Mouse (Mus musculus): Measurements from ENCODE around the gene Phactr1.

The Phactr1 gene

DNA sequence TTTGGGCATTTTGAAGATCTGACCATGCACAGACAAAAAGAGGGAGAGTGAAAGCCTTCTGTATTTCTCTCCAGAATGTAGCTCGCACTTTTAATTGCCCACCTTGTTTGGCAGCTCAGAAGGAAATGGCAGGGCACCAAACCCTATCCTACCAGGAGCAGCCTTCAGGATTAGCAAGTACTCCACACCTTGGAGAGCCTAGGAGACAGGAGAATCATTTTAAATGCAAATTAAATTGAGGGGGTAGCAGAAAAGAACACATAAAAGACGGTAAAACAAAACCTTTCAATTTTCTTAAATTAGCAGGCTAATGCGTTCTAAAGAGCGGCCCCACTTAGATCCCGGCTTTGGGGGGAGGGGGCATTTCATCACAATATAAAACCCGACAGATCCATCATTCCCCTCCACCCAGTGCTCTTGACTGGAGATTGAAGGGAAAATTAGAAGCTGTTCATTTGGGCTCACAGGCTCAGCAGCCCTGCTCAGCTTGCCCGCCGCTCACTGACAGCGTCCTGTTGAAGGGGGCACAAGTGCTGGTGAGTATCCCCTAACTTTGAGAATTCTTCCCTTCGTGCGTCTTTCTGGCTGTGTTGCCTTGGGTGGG lies at the start of gene Phactr1:
TSS of gene Phactr1 (plus strand) at position 233 of the 604 bp plus-strand sequence.
- no peak for DNase-seq

DNA sequence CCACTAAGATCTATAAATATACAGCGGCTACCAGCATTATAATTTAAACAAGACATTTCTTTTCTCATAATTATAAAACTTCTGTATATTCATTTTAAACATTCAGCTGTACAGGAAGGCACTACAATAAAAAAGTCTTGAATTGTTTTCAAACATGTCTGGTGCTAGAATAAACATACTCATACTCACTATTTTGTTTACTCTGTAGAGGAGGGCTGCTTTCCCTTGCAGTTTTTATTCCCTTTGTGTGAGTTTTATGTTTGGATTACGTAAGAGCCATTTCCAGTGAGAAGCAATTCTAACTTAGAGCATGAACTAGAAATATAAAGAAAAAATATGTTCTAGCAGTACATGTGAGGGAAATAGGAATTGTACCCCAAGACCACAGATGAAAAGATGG lies 45.5 kb upstream of the Phactr1 start:
- no peak for DNase-seq

DNA sequence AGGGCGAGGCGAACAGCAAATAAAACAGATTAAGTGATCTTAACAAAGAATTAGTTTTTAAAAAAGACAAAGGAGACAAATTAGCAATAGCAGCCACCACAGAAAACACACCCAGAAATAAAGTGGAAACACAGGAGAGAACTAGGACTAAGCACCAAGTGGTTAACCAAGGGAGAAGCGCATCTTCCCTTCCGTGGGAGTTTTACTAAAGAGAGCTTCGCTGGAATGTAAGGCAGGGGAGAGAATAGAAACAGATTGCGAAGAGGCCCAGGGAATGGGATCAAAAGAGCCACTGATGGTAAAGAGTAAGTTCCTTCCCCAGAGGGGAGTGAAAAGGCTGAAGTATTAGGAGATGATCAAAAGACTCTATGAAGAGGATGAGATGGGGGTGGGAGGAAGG lies 30.2 kb upstream of the Phactr1 start:
- no peak for DNase-seq

DNA sequence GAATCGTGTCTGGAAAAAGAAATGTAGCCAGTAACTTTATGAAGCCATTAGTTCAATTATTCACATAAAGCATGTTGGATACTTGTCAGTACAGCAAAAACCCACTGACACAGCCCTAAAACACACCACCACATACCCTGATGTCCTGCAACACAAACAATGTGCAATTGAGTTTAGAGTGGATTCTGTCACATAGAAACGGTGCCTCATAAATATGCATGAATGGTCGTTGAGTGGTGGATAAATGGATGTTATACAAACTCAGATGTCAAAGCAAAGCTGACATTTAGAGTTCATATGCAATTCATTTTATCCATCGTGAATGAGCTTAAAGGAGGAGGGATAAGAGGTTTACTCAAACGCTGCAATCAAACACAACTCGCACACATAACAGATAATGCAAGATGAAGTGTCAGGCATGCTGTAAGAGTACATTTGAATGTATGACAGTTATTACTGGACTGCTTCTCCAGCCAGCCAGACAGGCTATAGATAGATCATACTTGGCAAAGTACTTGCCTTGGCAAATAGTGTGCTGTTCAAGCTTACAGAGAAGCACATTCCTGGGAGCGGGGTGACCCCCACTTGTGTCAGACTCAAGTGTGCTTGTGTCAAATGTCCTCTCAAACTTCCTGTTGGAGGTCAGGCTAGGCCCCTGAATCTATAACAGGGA lies 23.6 kb upstream of the Phactr1 start:
- no peak for DNase-seq

DNA sequence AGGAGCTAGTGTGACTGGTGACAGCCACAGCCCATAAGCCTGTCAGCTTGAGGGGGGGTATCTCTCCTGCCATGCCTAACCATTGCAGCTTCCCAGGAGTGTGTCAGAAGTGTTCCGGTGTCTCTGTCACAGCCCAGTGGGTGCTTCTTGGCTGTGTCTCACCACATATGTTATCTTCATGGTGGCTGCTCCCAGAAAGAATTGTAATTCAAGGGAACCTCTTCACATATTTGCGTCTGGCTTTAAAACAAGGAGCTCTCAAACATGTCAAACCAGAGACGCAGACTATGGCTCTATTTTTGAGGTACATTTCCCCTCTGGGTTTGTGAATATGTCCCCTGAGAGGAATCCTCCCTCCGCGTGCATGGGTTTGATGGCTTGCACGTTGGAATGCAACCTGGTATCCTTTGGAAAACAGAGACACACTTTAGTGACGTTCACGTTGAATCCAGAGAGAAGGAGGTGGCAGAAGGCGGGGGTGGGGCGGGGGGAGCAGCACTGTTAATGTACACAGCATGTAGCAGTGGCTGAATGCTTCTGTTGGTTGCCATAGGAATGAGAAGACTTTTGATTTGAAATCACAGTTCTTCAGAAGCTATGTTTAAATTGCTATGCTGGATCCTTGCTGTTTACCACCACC lies 8.7 kb upstream of the Phactr1 start:
- DNase-seq: no peak

DNA sequence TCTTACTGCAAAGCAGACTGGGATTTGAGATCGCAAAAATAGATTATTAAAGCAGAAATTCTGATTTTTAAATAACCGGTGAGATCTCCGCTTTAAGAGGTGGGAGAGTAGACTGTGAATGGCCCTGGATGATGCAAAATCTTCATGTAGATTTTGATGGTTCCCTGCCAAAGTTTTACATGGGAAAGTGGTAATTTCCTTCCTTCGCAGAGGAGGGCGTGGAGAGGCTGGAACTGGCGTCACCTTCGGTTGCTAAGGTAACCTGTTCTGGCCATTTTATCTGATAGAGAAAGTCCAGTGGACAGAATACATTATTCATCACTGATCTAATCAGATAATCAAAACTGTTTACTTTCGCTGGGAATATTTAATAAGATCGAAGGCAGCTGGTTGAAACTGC lies 876 bp downstream of the Phactr1 start:
- DNase-seq: peak; percentile 40

DNA sequence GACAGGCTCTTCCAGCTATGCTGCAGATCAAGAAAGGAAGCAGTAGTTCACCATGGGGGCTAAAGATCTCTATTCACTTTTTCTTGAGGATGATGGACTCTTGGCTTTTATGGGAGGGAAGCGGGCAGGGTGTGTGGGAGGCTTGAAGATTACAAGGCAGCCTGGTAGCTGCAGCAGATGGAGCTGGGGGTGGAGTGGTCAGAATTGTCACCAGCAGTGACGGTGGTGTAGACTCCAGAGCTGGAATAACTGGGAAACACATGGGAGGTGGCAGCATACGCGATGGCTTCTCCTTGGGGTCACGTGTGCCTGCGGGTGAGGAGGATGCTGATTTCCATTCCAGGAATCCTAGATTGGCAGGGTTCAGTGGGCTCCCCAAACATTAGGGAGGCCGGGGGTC lies 3.8 kb downstream of the Phactr1 start:
- no peak for DNase-seq

DNA sequence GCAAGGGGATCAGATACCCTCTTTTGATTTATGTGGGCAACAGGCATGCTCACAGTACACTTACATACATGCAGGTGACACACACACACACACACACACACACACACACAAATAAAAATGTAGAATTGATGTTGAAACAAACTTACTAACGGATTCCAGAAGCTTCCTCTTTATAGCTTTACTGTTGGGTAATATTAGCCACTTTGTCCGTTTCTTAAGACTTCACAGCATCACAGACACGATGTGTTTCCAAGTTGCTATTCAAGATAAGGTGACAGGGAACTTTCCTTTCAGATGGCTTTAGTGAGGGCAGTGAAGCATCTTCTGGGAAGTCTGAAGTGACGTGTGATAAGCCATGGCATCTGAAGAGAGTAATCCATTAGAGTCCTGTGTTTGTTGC lies 11.8 kb downstream of the Phactr1 start:
- no peak for DNase-seq

DNA sequence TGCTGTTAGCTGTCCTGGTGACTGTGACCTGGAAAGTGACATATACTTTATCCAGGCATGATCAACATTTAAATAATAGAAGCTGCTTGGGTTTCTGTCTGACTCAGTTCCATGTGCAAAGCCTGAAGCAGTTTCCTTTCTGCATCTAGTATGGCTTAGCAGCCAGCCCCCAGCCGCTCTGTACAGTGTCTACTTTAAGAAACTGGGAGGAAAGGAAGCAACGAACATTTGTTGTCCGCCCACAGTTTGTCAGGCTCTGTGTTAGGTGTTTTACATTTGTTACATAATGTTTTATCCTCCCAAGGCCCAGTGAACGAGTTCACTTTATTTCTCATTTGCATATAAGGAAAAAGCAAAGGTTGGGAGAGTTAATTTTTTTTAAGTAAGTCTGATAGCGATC lies 16.2 kb downstream of the Phactr1 start:
- peak; percentile 21 for DNase-seq

DNA sequence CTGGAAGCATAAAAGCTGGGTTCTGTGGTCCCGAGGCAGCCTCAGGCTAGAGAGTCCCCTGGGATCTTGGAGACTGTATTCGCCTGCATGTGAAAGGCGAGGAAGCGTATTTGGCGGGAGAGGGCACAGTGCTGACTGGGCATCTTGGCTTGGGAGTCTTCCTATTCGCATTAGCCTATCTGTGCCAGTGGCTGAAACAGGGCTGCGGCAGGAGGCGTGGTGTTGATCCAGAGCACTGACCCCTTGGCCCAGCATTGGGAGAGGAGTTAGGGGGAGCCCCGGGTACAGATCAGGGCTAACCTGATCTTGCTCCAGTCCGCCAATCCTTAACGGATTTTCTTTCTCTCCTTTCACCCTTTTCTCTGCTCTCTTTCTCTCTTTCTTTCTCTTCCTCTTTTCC lies 28.7 kb downstream of the Phactr1 start:
- no peak for DNase-seq

DNA sequence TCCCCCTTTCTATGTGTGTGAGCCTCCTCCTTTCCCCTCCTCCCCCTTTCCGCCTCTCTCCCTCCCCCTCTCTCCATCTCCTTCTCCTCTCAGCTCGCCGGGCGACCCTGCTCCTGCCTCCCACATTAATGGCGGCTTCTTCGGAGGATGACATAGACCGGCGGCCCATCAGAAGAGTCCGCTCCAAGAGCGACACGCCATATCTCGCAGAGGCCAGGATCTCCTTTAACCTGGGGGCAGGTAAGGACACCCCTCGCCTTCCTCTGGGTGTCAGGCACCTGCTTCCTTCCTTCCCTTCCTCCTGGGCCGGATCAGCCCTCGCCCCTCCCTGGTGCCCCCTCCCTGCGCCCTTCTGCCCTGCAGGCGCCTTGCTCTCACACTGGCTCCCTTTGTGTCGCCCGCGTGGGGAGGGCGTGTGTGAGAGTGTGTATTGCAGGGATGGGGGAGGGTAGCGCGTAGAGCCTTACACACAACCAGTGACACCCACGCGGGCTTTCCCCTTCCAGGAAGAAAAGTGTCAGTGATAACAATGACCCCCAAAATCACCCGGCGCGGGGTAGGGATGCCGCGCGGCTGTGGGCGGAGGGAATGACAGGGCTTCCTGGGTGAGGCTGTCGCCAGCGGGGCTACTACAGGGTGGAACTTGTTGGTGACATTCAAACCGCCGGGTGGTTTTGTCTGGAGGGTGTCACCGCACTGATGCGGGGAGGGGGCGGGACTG lies 29.3 kb downstream of the Phactr1 start:
- no peak for DNase-seq

DNA sequence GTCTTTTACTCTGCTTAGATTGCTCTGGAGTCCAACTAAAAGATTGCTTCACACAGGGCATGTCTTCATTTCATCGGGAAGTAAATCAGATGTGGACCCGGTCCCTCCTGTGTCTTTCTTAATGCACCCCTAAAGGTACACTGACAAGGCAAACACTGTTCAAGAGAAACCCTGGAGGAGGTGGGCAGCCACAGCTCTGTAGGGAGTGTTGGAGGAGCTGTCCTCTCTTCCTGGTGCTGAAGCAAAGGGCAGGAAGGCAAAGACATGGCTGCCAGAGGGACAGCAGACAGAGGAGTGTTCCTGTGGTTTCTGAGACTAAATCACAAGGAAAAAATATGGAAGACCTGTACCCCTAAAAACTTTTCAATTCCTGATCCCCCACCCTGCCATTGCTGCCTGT lies 31.1 kb downstream of the Phactr1 start:
- DNase-seq: peak; percentile 31

DNA sequence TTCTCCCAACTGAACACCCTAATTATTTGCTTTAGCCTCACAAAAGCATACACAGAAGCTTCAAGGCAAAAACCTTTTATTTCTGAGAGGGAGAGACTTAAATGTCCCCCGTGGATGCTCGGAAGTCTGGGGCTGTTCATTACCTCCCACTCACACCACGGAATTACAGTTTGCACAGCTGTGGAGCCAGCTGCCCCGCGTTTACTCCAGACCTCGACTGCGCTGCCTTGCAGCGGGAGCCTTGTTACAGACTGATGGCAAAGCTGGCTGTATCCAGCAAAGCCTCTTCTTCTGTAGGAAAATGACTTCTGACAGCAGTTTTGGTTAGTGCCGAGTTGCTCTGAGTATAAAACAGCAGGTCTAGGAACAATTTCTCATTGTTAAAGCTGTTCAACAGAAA lies 39.0 kb downstream of the Phactr1 start:
- DNase-seq: no peak

DNA sequence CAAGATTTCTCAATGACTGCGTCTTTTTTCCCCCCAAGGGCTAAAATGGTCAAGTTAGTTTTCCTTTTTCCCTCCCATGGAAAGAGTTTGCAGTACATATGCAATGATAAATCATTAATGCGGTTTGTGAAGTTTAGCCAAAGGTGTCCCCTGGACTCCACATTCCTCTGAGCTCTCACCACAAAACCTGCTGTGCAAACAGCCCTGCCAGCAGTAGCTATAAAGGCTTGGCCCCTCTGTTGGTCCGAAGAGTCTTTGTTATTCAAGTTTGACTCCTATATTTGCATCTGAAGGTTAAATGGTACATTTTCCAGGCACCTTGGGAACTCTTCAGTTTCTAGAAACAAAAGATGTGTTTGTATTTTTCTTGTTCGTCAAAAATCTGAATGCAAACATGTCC lies 39.7 kb downstream of the Phactr1 start:
- peak; percentile 60 for DNase-seq

DNA sequence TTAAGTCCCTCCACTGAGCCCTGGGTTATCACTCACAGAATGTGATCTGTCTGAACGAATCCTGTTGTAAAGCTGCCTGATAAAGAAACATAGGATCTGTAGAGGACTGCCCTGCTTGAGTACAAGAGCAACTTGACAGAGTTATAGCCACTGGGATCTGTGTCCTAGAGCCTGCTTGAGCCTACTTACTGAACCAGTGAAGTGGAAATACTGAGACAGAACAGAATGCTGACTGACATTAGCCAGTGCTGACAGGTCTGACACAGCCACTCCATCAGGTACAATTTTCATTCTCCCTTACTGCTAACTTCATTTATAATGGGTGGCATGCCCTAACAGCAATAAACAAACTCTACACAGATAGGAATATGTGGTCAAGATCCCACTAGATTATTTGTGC lies 40.2 kb downstream of the Phactr1 start:
- peak; percentile 46 for DNase-seq

DNA sequence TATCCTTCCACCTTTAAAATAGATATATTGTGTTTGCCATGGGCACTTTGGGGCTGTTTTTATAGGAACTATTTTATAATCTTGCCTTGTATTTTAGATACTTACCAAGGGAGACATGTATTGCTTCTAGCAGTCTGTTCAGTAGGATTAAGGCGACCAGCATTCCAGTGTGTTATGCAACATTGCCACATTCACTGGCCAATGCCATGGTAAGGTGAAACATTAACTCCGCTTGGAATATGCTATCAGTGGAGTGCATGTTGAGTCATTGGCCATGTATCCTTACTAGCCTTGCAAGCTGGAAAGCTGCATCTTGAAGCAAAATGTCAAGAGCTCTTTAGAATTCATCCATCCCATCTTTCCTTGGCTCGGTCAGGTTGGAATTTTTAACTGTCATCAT lies 43.6 kb downstream of the Phactr1 start:
- DNase-seq: peak; percentile 89

DNA sequence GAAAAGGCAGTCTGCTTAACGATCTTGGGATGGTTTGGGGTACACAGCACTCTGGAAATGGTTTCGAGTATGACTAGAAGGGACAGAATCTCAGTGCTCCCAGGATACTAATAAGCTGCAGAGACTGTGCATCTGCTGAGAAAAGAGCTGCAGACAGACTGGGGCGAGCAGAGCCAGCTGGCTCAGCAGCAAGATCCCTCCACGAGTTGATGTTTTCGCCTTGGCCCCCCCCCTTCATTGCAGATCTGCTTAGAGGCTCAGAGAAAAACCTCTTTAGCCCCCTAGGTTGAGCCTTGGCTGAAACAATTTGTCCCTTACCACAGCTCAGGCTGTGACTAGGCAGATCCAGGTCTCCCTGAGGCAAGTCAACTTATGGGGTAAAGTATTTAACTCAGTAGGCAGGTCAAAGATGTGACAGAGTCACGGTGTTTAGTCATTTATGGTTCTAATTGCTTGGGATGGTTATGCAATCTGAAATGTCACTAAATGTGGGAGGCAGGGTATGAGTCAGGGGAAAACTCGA lies 45.3 kb downstream of the Phactr1 start:
- DNase-seq: peak; percentile 62

DNA sequence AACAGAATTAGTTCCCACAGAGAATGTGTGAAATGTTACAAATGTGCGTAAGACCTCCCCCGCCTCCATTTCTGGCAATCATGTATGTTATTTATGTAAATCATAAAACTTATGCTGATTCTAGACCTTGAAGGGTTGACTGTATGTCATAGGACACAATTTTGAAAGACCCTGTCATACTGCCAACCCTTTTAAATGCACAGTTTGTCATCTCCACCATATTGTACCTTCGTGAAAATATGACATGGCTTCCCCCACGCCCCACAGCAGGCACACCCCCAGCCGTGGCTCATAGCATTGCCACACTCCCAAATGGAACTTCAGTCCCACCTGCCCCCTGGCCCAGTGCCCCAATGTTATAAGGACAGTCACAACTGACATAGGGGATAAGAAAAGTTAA lies 57.1 kb downstream of the Phactr1 start:
- DNase-seq: no peak

DNA sequence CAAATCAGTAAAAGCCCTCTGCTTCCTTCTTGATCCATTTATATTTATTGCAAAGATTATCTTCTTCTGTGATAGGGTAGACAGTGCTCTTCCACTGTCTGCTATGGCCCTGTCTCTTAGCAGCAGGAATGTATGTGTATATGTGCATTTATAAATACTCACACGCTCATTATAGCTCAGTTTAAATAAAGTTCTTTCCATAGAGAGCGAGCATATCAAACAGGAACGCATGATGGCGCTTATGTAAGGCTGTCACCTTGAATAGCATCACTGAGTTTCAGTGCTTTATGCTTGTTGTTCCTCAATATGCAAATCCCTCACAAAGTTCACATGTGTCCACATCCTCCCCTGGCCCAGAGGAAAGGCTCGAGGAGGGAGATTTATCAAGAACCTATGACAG lies 57.7 kb downstream of the Phactr1 start:
- no peak for DNase-seq

DNA sequence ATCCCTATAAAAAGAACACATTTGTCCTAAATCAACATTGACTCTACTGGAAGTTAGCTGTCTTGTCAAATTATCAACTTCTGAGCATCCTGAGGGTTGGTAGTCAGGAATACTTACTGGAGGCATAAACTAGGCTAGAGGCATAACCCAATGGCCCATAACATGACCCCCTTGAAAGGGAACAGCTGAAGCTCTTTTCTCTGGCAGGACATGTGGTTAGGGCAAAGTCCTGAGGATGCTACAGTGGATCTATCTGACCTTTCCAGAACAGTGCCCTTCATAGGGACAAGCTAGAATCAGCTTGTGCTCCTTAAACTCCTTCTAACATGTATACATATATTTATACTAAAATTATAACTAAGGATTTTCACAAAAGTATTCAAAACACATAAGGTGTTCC lies 61.8 kb downstream of the Phactr1 start:
- DNase-seq: peak; percentile 28

DNA sequence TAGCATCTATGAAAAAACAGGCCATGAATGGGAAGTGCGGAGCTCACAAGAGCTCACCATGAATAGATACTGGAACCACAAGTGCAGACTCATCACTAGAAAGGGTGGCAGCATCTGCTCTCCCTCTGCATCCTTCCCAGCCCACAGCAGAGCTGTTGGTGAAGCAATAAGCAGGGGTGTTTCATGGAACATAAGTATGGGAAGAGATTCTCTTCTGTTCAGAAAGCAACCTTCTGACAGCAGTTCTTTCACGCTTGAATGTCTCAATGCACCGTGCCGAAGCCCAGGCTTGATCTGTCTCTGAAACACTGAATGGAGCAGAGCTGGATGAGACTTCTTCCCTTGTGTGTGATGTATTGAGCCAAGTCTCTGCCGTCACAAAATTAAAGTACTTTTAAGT lies 64.0 kb downstream of the Phactr1 start:
- DNase-seq: no peak

DNA sequence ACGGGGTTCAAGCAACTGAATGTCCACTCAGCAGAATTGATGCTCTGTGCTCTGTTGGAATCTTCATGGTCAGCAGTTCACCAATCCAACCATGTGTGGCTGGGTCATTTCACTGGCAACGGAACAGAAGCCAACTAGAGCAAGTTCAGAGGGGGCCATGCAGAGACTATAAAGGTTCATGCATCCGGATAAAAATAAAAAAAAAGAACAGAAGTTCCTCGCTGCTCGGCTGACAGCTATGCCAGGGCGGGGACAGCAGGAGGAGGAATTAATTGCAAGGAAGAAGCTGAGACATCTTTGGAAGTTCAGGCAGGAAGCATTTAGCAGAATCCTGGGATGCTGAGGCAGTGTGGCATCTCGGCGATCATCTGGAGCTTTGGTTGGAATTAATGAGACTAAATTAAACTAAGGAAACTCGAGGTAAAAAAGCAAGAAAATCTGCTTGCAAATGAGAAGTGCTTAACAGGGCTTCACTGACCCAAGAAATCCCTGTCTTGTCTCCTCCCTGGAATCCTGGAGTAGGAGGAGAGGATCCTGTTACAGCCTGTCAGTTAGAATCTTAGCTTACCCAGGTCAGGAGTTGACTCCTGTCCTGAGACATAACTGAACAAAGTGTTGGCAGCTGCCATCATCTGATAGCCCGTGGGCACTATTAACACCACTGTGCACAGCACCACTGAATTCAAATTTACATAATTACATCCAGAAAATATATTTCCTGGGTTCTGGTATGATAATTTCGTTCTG lies 77.4 kb downstream of the Phactr1 start:
- peak; percentile 72 for DNase-seq

DNA sequence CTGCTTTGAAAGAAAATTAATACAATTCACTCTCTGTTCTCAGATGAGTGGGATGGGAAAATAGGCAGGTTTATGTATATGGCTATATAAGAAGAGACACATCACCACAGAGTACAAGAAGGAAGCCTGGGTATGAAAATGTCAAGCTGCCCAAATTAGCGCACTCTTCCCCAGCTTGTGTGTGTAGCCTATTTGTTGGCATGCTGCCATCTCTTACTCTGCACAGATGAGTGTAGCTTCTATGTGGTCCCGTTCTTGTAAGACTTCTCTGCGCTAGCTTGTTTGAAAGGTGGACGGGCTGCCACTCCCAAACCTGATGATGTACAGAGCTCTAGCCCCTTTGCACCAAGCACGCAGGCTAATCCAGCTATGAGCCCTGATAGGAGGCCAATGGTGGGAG lies 78.7 kb downstream of the Phactr1 start:
- no peak for DNase-seq
